Mouse (Mus musculus) hindbrain, embryonic 14.5 days (tissue): ENCODE data around the gene 2900026A02Rik. TPM values are rescaled to one million over a fixed set of nuclear protein-coding genes. Genes with fewer than 3 reads are reported as not detected.

Source experiments
- ATAC-seq: fragments of 200-750 bp; cut with Nextera tagmentation; 2 replicates; pipeline ENCODE4 v1.8.0; 2017; ENCODE audit warnings: moderate number of reproducible peaks, mild to moderate bottlenecking, moderate TSS enrichment, moderate library complexity; ENCODE audit not compliant: low FRiP score
- DNase-seq: peaks from one replicate; pipeline ENCODE4 v3.0.0-alpha.2; 2015; ENCODE audit warnings: low spot score
- H3K27ac ChIP-seq: fragments of 300-500 bp; sonication (generic); 2 replicates; pipeline ENCODE4 v1.5.1; 2014; ENCODE audit warnings: mild to moderate bottlenecking, moderate library complexity
- H3K27me3 ChIP-seq: fragments of 300-500 bp; sonication (generic); 2 replicates; pipeline ENCODE4 v1.6.1; 2014; ENCODE audit warnings: mild to moderate bottlenecking, low read length, mixed read lengths; ENCODE audit not compliant: control insufficient read depth, insufficient read depth
- H3K36me3 ChIP-seq: fragments of 300-500 bp; sonication (generic); replicated peaks from 2 replicates; pipeline ENCODE4 v1.6.1; 2014; ENCODE audit not compliant: control insufficient read depth, insufficient read depth
- H3K4me1 ChIP-seq: fragments of 300-500 bp; sonication (generic); replicated peaks from 2 replicates; pipeline ENCODE4 v1.6.1; 2014; ENCODE audit warnings: antibody characterized with exemption, low read length, mixed read lengths; ENCODE audit not compliant: control insufficient read depth, insufficient read depth
- H3K4me2 ChIP-seq: fragments of 300-500 bp; sonication (generic); replicated peaks from 2 replicates; pipeline ENCODE4 v1.6.1; 2014; ENCODE audit warnings: mild to moderate bottlenecking, moderate library complexity
- H3K4me3 ChIP-seq: fragments of 300-500 bp; sonication (generic); replicated peaks from 2 replicates; pipeline ENCODE4 v1.5.1; 2014; ENCODE audit warnings: mild to moderate bottlenecking, low read length
- H3K9ac ChIP-seq: fragments of 300-500 bp; sonication (generic); 2 replicates; pipeline ENCODE4 v1.6.1; 2014
- H3K9me3 ChIP-seq: fragments of 300-500 bp; sonication (generic); 2 replicates; pipeline ENCODE4 v1.6.1; 2016; ENCODE audit warnings: low read length; ENCODE audit not compliant: control insufficient read depth
- WGBS: fragments of 180-500 bp; shearing (Covaris S2); extraction: QIAGEN DNeasy Blood & Tissue Kit; methylation state at CpG from one replicate; pipeline ENCODE4 v1.1.7; 2014; 5-methylcytosine and 5-hydroxymethylcytosine counted together
- polyA plus RNA-seq: library from polyadenylated mRNA; unstranded; fragments of >200 nt; fragmentation: Nextera tagmentation; extraction: Ambion mirVana; gene quantifications from 2 replicates; pipeline ENCODE4 v1.2.1, GENCODE M21; 2014

2900026A02Rik gene
- polyA plus RNA-seq, 1 experiment from 2014 or later = 2.5 TPM

DNA sequence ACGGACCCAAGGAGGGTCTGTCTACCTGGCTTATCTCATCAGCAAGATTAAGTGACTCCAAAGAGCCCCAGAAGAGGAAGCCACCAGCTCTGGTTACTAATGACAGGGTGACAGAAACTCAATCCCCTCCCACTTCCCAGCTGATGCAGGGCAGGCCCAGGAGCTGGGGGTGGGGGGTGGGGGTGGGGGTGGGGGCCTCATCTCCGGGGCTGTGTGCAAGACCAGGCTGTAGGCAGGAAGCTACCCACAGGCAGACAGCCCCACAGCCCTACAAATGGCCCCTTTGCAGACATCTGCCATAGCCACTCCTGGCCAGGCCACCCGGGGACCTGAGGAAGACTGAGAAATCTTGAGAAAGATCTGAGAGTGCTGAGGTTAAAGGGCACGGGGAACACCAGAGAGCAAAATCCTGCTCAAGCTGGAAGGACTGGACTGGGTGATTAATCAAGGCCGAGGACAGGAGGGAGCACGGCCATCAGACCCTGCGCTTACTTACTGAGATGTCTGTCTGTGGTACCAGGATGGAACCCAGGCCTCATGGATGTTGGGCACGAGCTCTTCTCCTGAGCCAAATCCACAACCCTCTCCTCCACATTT is 62.2 kb downstream of the 2900026A02Rik start:
- no peak overlapping the region for H3K4me3 ChIP-seq
- H3K4me2 ChIP-seq = no peak overlapping the region
- WGBS = 51% methylated on average over 8 of the region's 8 CpGs
- no peaks in the 10 kb centered on the region for H3K9me3 ChIP-seq
- DNase-seq (no peak), ATAC-seq (no peak)
- no peak overlapping the region for H3K27ac ChIP-seq
- H3K27me3 ChIP-seq = no peaks in the 10 kb centered on the region
- H3K36me3 ChIP-seq = no peaks in the 10 kb centered on the region
- H3K4me1 ChIP-seq = peaks cover 7% of the 10 kb centered on the region
- H3K9ac ChIP-seq = no peak overlapping the region

GRCm38 (mm10) chr5:113157588-113157987 is 63.4 kb downstream of the 2900026A02Rik start:
- H3K27ac ChIP-seq = no peak overlapping the region
- H3K27me3 ChIP-seq = no peaks in the 10 kb centered on the region
- DNase-seq (no peak), ATAC-seq (no peak)
- no peak overlapping the region for H3K4me3 ChIP-seq
- H3K9me3 ChIP-seq = no peaks in the 10 kb centered on the region
- 77% methylated on average over 10 of the region's 10 CpGs for WGBS
- H3K36me3 ChIP-seq = no peaks in the 10 kb centered on the region
- no peak overlapping the region for H3K4me2 ChIP-seq
- H3K4me1 ChIP-seq = peaks cover 11% of the 10 kb centered on the region
- H3K9ac ChIP-seq = no peak overlapping the region

DNA sequence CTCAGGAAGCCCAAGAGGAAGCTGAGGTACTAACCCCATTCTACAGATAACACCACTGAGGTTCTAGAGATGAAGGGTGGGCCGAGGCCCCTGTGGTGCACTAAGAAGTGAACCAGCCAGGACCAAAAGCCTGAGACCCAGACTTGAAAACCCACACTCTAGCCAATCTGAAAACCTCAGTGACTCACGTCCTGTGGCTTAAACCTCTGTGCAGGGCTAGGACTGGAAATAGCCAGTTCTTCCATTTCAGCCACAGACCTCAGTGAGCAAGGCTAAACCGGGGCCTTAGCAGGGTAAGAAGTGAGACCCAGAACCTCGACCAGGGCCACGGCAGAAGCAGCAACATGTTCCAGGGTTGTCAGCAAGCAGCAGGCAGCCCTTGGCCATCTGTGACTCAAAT is 64.0 kb downstream of the 2900026A02Rik start:
- 81% methylated on average over 5 of the region's 5 CpGs for WGBS
- H3K27ac ChIP-seq = no peak overlapping the region
- H3K4me1 ChIP-seq = peaks cover 13% of the 10 kb centered on the region
- H3K9me3 ChIP-seq = no peaks in the 10 kb centered on the region
- H3K27me3 ChIP-seq = no peaks in the 10 kb centered on the region
- ATAC-seq = no peak
- DNase-seq = no peak
- H3K36me3 ChIP-seq = no peaks in the 10 kb centered on the region
- no peak overlapping the region for H3K4me2 ChIP-seq
- no peak overlapping the region for H3K4me3 ChIP-seq
- no peak overlapping the region for H3K9ac ChIP-seq

GRCm38 (mm10) chr5:113155133-113155532 is 65.9 kb downstream of the 2900026A02Rik start:
- Histone ChIP-seq H3K4me1 (peaks cover 22% of the 10 kb centered on the region), H3K36me3 (no peaks in the 10 kb centered on the region), H3K9me3 (no peaks in the 10 kb centered on the region), H3K9ac (no peak overlapping the region), H3K4me2 (no peak overlapping the region), H3K27ac (no peak overlapping the region), H3K4me3 (no peak overlapping the region), H3K27me3 (no peaks in the 10 kb centered on the region)
- 7% methylated on average over 8 of the region's 8 CpGs for WGBS
- ATAC-seq = no peak
- DNase-seq = peak; percentile 85

- Histone ChIP-seq H3K9ac (no peak overlapping the region), H3K4me3 (no peak overlapping the region), H3K4me2 (no peak overlapping the region), H3K27ac (no peak overlapping the region), H3K27me3 (no peaks in the 10 kb centered on the region), H3K36me3 (no peaks in the 10 kb centered on the region), H3K9me3 (no peaks in the 10 kb centered on the region), H3K4me1 (peaks cover 22% of the 10 kb centered on the region)
- no peak for ATAC-seq
- WGBS = 72% methylated on average over 5 of the region's 5 CpGs
- no peak for DNase-seq
These were observed 66.6 kb downstream of the 2900026A02Rik start for GRCm38 (mm10) chr5:113154441-113154840.

- H3K36me3 ChIP-seq = no peaks in the 10 kb centered on the region
- no peak overlapping the region for H3K9ac ChIP-seq
- H3K9me3 ChIP-seq = no peaks in the 10 kb centered on the region
- ATAC-seq (no peak), DNase-seq (no peak)
- no peak overlapping the region for H3K4me2 ChIP-seq
- WGBS = 88% methylated on average over 5 of the region's 5 CpGs
- peaks cover 27% of the 10 kb centered on the region for H3K4me1 ChIP-seq
- H3K27me3 ChIP-seq = no peaks in the 10 kb centered on the region
- H3K4me3 ChIP-seq = no peak overlapping the region
- peak overlapping the region; percentile 35; the same call in 1 of the 2 replicates for H3K27ac ChIP-seq
These were observed 67.6 kb downstream of the 2900026A02Rik start for GRCm38 (mm10) chr5:113153508-113153830.

GRCm38 (mm10) chr5:113152663-113153507 is 68.2 kb downstream of the 2900026A02Rik start:
- Histone ChIP-seq H3K27me3 (no peaks in the 10 kb centered on the region), H3K27ac (peak overlapping the region; percentile 35; the same call in 1 of the 2 replicates), H3K9ac (no peak overlapping the region), H3K4me2 (no peak overlapping the region), H3K4me1 (peaks cover 31% of the 10 kb centered on the region), H3K36me3 (no peaks in the 10 kb centered on the region), H3K4me3 (no peak overlapping the region), H3K9me3 (no peaks in the 10 kb centered on the region)
- 42% methylated on average over 22 of the region's 22 CpGs for WGBS
- ATAC-seq (no peak), DNase-seq (no peak)

DNA sequence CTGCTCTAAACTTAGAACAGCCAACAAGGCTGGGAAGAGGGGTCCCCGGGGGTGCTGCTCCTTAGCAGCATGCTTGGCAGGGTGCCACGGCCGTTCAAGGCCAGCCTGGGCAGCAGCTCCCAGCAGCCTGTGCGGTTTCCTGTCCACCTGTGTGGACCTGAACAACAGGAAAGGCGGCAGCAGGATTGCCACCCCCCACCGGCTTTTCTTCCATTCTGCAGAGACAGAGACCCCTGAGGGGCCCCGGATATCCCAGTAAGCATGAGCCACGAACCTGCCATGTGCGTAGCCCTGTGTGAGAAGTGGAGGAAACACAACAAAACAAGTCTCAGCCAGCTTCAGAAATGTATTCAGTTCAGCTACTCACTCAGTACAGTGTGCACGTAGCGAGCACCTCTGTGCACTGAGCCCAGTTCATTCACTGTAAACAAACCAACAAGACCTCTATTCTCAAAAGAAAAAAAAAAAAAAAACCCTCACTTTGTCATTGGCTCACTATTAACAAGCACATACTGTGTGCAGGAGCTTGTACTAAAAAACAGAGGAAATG is 69.4 kb downstream of the 2900026A02Rik start:
- Histone ChIP-seq H3K4me3 (no peak overlapping the region), H3K27me3 (no peaks in the 10 kb centered on the region), H3K4me2 (no peak overlapping the region), H3K4me1 (peaks cover 31% of the 10 kb centered on the region), H3K9me3 (no peaks in the 10 kb centered on the region), H3K9ac (0 out of 2 replicates have a peak overlapping the region, but pooled peaks have one; percentile 8), H3K27ac (0 out of 2 replicates have a peak overlapping the region, but pooled peaks have one; percentile 58), H3K36me3 (no peaks in the 10 kb centered on the region)
- ATAC-seq = peak; percentile 59
- 43% methylated on average over 11 of the region's 11 CpGs for WGBS
- DNase-seq = no peak

DNA sequence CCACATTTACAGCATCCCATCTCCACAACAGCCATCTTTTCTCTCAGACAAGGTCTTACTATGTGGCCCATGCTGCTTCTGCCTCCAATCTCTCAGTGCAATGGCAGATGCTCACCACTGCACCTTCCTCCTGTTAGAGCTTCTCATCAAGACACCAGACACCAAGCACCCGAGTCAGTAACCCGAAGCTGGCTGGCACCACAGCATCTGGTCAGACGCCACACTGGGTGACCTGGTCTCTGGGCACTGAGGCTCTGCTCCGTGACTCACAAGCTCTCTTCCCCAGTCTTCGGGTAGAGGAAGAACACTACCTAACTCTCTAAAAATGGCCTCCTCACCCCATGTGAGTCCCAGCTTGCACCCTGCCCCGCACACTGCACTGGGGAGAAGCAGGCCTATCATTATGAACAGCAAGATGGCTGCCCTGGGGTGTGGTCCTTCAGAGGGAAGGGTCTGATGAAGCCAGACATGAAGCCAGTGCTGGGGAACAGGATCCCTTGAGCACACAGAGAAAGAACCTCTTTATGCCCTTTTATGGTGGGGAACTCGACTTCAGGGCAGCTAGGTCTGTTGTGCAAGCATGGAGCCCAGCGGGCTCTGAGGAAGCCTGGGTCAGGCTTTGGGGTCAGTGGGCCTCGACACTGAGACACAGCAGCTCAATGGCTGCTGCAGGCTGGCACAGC is 70.0 kb downstream of the 2900026A02Rik start:
- no peak overlapping the region for H3K4me3 ChIP-seq
- H3K4me1 ChIP-seq = peaks cover 31% of the 10 kb centered on the region
- no peaks in the 10 kb centered on the region for H3K9me3 ChIP-seq
- 0 out of 2 replicates have a peak overlapping the region, but pooled peaks have one; percentile 8 for H3K9ac ChIP-seq
- no peak for DNase-seq
- WGBS = 64% methylated on average over 9 of the region's 9 CpGs
- peak overlapping the region; percentile 58 for H3K27ac ChIP-seq
- H3K4me2 ChIP-seq = no peak overlapping the region
- ATAC-seq = no peak
- H3K27me3 ChIP-seq = no peaks in the 10 kb centered on the region
- no peaks in the 10 kb centered on the region for H3K36me3 ChIP-seq
